Mouse (Mus musculus): ENCODE results near the gene Ces1b.

DNA sequence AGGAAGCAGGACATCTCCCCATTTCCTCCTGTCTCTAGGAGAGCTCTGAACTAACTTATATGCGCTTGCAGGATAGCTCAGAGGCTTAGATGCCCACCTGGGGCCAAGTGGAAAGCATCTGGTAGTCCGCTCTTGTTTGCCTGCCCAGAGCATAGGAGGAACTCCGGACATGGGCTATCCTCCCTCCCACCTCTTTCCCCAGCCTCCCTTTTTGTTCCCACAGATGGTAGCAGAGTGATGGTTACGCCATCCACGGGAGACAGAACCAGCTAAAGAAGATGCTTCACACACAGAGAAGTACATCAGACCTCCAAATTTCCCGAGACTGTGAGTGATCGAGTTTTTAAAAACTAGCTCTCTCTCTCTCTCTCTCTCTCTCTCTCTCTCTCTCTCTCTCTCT is 8.4 kb upstream of the Ces1b start:
- TF ChIP-seq CEBPB (IDR thresholded peaks at IDR 0.05; ENCODE audit: insufficient read depth, poor library complexity, severe bottlenecking) = no peak
- TF ChIP-seq MYOD1 (IDR thresholded peaks at IDR 0.05; ENCODE audit: control insufficient read depth in 1 of 3, insufficient read length in 2 of 3, low read depth in 2 of 3) = no peak

All from myocyte (in vitro differentiated cells).